Mouse (Mus musculus): ENCODE measurements at regions not wholly inside any gene's neighbourhood (a gene's known extent, or its start where the extent isn't known, plus 50 kb on each side); places are given as distances from the start of the nearest gene placed in this dataset.

DNA sequence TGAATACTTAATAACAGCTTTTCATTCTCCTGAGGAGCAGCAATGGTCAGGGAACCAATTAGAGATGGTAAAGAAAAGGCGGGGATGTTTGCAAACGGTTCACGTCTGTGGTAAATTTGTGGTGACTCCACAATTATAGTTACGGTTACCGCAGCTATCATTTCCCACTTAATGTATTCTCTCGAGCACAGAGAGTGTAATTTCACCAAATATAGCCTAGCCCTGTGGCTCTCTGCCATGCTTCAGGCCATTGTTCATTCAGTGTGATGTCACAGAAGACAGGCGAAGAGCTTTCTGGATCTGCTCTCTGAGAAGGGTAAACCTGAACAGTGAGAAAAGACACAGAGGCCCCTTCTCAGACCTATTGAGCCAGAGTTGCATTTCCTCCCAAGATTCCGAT, 296.9 kb downstream of the Dok5 start:
- Histone ChIP-seq H3K79me2 (replicated peaks; ENCODE audit: control insufficient read depth, extremely low read depth, insufficient read depth, poor library complexity, severe bottlenecking) (no peaks in the 10 kb centered on the region), H3K4me2 (ENCODE audit: insufficient read depth, low read depth, poor library complexity, severe bottlenecking) (no peak overlapping the region), H3K36me3 (replicated peaks in 1 of 2; ENCODE audit: control insufficient read depth in 1 of 2, insufficient read depth in 1 of 2, low read length in 1 of 2) (no peaks in the 10 kb centered on the region), H3K9me3 (replicated peaks; ENCODE audit: low read length) (peaks cover 74% of the 10 kb centered on the region), H3K4me3 (replicated peaks in 1 of 3; ENCODE audit: low read depth in 2 of 3, low read length in 2 of 3, poor library complexity in 1 of 3) (no peak overlapping the region), H3K27ac (ENCODE audit: insufficient read depth, low read depth) (no peak overlapping the region), H3K9ac (ENCODE audit: insufficient read depth, low read depth) (no peak overlapping the region), H3K27me3 (replicated peaks) (no peaks in the 10 kb centered on the region), H3K4me1 (ENCODE audit: control insufficient read depth in 1 of 2, insufficient read depth in 2 of 2) (no peaks in the 10 kb centered on the region)
- TF ChIP-seq POLR2AphosphoS2 (IDR thresholded peaks at IDR 0.05; ENCODE audit: low read depth, low read length), result no peak
- TF ChIP-seq JUN (IDR thresholded peaks at IDR 0.05; ENCODE audit: insufficient read depth, low read depth, low read length), result no peak
- TF ChIP-seq MAFK (IDR thresholded peaks at IDR 0.05; ENCODE audit: insufficient replicate concordance, low read length), result no peak
- TF ChIP-seq CHD1 (IDR thresholded peaks at IDR 0.05; ENCODE audit: low read depth, low read length), result no peak
- TF ChIP-seq ZNF384 (IDR thresholded peaks at IDR 0.05; ENCODE audit: low read depth, low read length), result no peak
- no peak for TF ChIP-seq HCFC1 (IDR thresholded peaks at IDR 0.05; ENCODE audit: low read depth, low read length)
- TF ChIP-seq KAT2A (IDR thresholded peaks at IDR 0.05; ENCODE audit: insufficient replicate concordance, low read length), result no peak
- TF ChIP-seq ELF1 (IDR thresholded peaks at IDR 0.05; ENCODE audit: low read depth, low read length), result no peak
- no peak for TF ChIP-seq ETS1 (conservative IDR thresholded peaks at IDR 0.05; ENCODE audit: low read depth, low read length)
- no peak for TF ChIP-seq ZMIZ1 (IDR thresholded peaks at IDR 0.05; ENCODE audit: low read depth, low read length)
- no peak for TF ChIP-seq MAZ (IDR thresholded peaks at IDR 0.05; ENCODE audit: low read depth, low read length)
- no peak for TF ChIP-seq MAX (IDR thresholded peaks at IDR 0.05; ENCODE audit: low read length)
- TF ChIP-seq RAD21 (IDR thresholded peaks at IDR 0.05; ENCODE audit: low read depth, low read length), result no peak
- TF ChIP-seq IRF4 (IDR thresholded peaks at IDR 0.05; ENCODE audit: low read depth, low read length), result no peak
- TF ChIP-seq RCOR1 (conservative IDR thresholded peaks at IDR 0.05; ENCODE audit: low read depth, low read length), result no peak
- TF ChIP-seq POLR2A (IDR thresholded peaks at IDR 0.05; ENCODE audit: low read depth, low read length), result no peak
- no peak for DNase-seq (ENCODE audit: extremely low read depth)
- in situ Hi-C loops (cut with MboI; ENCODE audit: low pct_ligation_motif_present, low pct_unique_long_range_greater_than_20kb, low sequenced_read_pairs), result no loop called here
- dilution Hi-C loops (cut with MboI; ENCODE audit: extremely low pct_ligation_motif_present, extremely low pct_unique_long_range_greater_than_20kb, low sequenced_read_pairs), result no loop called here

All from CH12.LX (cell line).